Mouse (Mus musculus) CD4-positive helper T cell, adult 2 months (primary cell): Measurements from ENCODE around the gene Gm20219.
"Not testable (repeated sequence)": the region's sequence is repeated elsewhere in the genome, so short reads cannot be mapped to it uniquely, and the experiment has no call there.

Experiments used
- DNase-seq: peaks from one replicate; pipeline ENCODE4 v3.0.0-alpha.2; 2012; ENCODE audit warnings: low read depth, missing footprints, low spot score

Gene Gm20219

GRCm38 (mm10) chr17:56512310-56512709, 41.9 kb downstream of the Gm20219 start, which contains the start of gene Znrf4:
Gene Znrf4, minus strand, starts transcription at chr17:56512431.
- no peak for DNase-seq

- DNase-seq: no peak
These were observed 42.5 kb downstream of the Gm20219 start for GRCm38 (mm10) chr17:56511707-56512090.

GRCm38 (mm10) chr17:56510970-56511706, 43.0 kb downstream of the Gm20219 start:
- no peak for DNase-seq

GRCm38 (mm10) chr17:56510473-56510969, 43.7 kb downstream of the Gm20219 start:
- no peak for DNase-seq

GRCm38 (mm10) chr17:56509707-56510472, 44.3 kb downstream of the Gm20219 start:
- no peak for DNase-seq

- DNase-seq: no peak
These were observed 45.1 kb downstream of the Gm20219 start for GRCm38 (mm10) chr17:56509021-56509640.

- DNase-seq: peak; percentile 95
These were observed 46.8 kb downstream of the Gm20219 start for GRCm38 (mm10) chr17:56507161-56508068.

GRCm38 (mm10) chr17:56506417-56507065, 47.6 kb downstream of the Gm20219 start:
- no peak for DNase-seq

- no peak for DNase-seq
These were observed 48.8 kb downstream of the Gm20219 start for GRCm38 (mm10) chr17:56505401-56505800.

- no peak for DNase-seq
These were observed 51.7 kb downstream of the Gm20219 start for GRCm38 (mm10) chr17:56502526-56502925.

- not testable (repeated sequence) for DNase-seq
These were observed 52.4 kb downstream of the Gm20219 start for GRCm38 (mm10) chr17:56501635-56502400.
